Mouse (Mus musculus): ENCODE results near the gene Ano6. TPM values are rescaled to one million over a fixed set of nuclear protein-coding genes. Genes with fewer than 3 reads are reported as not detected.

Gene Ano6
- polyA plus RNA-seq, 1 experiment from 2014 or later = 66.2 TPM

- no peak for ATAC-seq (replicated peaks; ENCODE audit: low FRiP score, low TSS enrichment, low read depth)
- no peaks in the 10 kb centered on the region; the same call in 1 of the 2 replicates for H3K9me3 ChIP-seq (ENCODE audit: control insufficient read depth, low read length)
Measured at GRCm38 (mm10) chr15:95888556-95888955, 97.9 kb downstream of the Ano6 start.

GRCm38 (mm10) chr15:95890368-95890767 lies 99.7 kb downstream of the Ano6 start:
- Histone ChIP-seq H3K27me3 (replicated peaks; ENCODE audit: control insufficient read depth, insufficient read depth, low read length) (no peaks in the 10 kb centered on the region), H3K4me3 (ENCODE audit: low read depth, low read length) (no peak overlapping the region), H3K4me2 (ENCODE audit: low read length) (no peak overlapping the region), H3K36me3 (ENCODE audit: control insufficient read depth, insufficient read depth, low read length) (0 out of 2 replicates have a peak, but pooled peaks cover 10% of the 10 kb centered on the region), H3K9me3 (ENCODE audit: control insufficient read depth, low read length) (no peaks in the 10 kb centered on the region; the same call in 1 of the 2 replicates), H3K27ac (ENCODE audit: low read depth) (no peak overlapping the region), H3K9ac (ENCODE audit: low read length) (no peak overlapping the region), H3K4me1 (replicated peaks; ENCODE audit: control insufficient read depth, insufficient read depth, low read length) (peaks cover 26% of the 10 kb centered on the region)
- ATAC-seq (replicated peaks; ENCODE audit: low FRiP score, low TSS enrichment, low read depth) (no peak), DNase-seq (ENCODE audit: low spot score) (no peak)
- 87% methylated on average over 5 of the region's 5 CpGs for WGBS

More at GRCm38 (mm10) chr15:95888556-95888955, 97.9 kb downstream of the Ano6 start:
- no peak overlapping the region for H3K4me2 ChIP-seq (ENCODE audit: low read length)
- no peak overlapping the region for H3K4me3 ChIP-seq (ENCODE audit: low read depth, low read length)
- DNase-seq (ENCODE audit: low spot score) = no peak
- H3K27ac ChIP-seq (ENCODE audit: low read depth) = no peak overlapping the region
- WGBS = 84% methylated on average over 5 of the region's 5 CpGs
- H3K9ac ChIP-seq (ENCODE audit: low read length) = no peak overlapping the region
- no peaks in the 10 kb centered on the region for H3K36me3 ChIP-seq (ENCODE audit: control insufficient read depth, insufficient read depth, low read length)
- H3K27me3 ChIP-seq (replicated peaks; ENCODE audit: control insufficient read depth, insufficient read depth, low read length) = no peaks in the 10 kb centered on the region
- H3K4me1 ChIP-seq (replicated peaks; ENCODE audit: control insufficient read depth, insufficient read depth, low read length) = peaks cover 31% of the 10 kb centered on the region

GRCm38 (mm10) chr15:95892171-95892570 lies 101.5 kb downstream of the Ano6 start:
- Histone ChIP-seq H3K9me3 (ENCODE audit: control insufficient read depth, low read length) (no peaks in the 10 kb centered on the region; the same call in 1 of the 2 replicates), H3K4me2 (ENCODE audit: low read length) (no peak overlapping the region), H3K36me3 (ENCODE audit: control insufficient read depth, insufficient read depth, low read length) (peaks cover 16% of the 10 kb centered on the region; the same call in 1 of the 2 replicates), H3K4me1 (replicated peaks; ENCODE audit: control insufficient read depth, insufficient read depth, low read length) (peaks cover 10% of the 10 kb centered on the region), H3K27me3 (replicated peaks; ENCODE audit: control insufficient read depth, insufficient read depth, low read length) (no peaks in the 10 kb centered on the region), H3K27ac (ENCODE audit: low read depth) (no peak overlapping the region), H3K4me3 (ENCODE audit: low read depth, low read length) (no peak overlapping the region), H3K9ac (ENCODE audit: low read length) (no peak overlapping the region)
- no peak for DNase-seq (ENCODE audit: low spot score)
- no peak for ATAC-seq (replicated peaks; ENCODE audit: low FRiP score, low TSS enrichment, low read depth)
- WGBS = 79% methylated on average over 4 of the region's 4 CpGs

DNA sequence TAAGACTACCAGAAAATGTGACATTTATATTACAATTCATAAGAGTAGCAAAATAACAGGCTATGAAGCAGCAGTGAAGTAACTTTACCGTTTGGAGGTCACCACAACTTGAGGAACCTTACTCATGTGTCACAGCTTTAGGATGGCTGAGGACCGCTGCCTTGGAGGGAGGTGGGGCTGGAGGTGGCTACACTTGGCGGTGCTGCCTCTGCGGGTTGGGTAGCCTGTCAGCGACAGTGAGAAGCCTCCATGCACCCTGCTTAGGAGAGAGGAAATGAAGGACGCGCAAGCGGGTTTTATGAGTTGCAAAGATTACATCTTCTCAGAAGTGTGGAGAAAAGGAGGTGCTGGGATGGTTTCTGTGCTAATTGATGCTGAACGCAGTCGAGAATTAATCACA lies 102.3 kb downstream of the Ano6 start:
- Histone ChIP-seq H3K9me3 (ENCODE audit: control insufficient read depth, low read length) (no peaks in the 10 kb centered on the region; the same call in 1 of the 2 replicates), H3K9ac (ENCODE audit: low read length) (no peak overlapping the region), H3K4me2 (ENCODE audit: low read length) (no peak overlapping the region), H3K4me1 (replicated peaks; ENCODE audit: control insufficient read depth, insufficient read depth, low read length) (peaks cover 4% of the 10 kb centered on the region; the same call in 1 of the 2 replicates), H3K27ac (ENCODE audit: low read depth) (no peak overlapping the region), H3K36me3 (ENCODE audit: control insufficient read depth, insufficient read depth, low read length) (peaks cover 16% of the 10 kb centered on the region; the same call in 1 of the 2 replicates), H3K27me3 (replicated peaks; ENCODE audit: control insufficient read depth, insufficient read depth, low read length) (no peaks in the 10 kb centered on the region), H3K4me3 (ENCODE audit: low read depth, low read length) (no peak overlapping the region)
- WGBS = 63% methylated on average over 10 of the region's 10 CpGs
- ATAC-seq (replicated peaks; ENCODE audit: low FRiP score, low TSS enrichment, low read depth) (no peak), DNase-seq (ENCODE audit: low spot score) (no peak)

DNA sequence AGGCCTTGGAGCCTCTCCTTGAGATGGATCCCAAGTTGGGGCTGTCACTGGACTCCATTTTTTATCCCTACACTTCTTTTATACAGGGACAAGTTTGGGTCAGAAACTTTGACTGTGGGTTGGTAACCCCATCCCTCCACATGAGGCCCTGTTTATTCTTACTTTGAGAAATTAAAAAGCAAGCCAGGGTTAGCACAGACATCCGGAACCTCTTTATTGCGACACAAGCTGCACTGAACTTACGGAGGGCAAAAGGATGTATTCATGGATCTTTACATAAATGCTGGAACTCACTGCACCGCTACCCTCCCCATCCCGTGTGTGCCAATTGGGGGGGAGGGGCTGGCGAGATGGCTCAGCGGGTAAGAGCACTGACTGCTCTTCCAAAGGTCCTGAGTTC lies 105.1 kb downstream of the Ano6 start:
- H3K4me2 ChIP-seq (ENCODE audit: low read length) = no peak overlapping the region
- H3K4me1 ChIP-seq (replicated peaks; ENCODE audit: control insufficient read depth, insufficient read depth, low read length) = no peaks in the 10 kb centered on the region
- no peaks in the 10 kb centered on the region for H3K9me3 ChIP-seq (ENCODE audit: control insufficient read depth, low read length)
- no peak overlapping the region for H3K27ac ChIP-seq (ENCODE audit: low read depth)
- no peak overlapping the region for H3K9ac ChIP-seq (ENCODE audit: low read length)
- no peak for ATAC-seq (replicated peaks; ENCODE audit: low FRiP score, low TSS enrichment, low read depth)
- no peak for DNase-seq (ENCODE audit: low spot score)
- H3K36me3 ChIP-seq (ENCODE audit: control insufficient read depth, insufficient read depth, low read length) = peaks cover 16% of the 10 kb centered on the region; the same call in 1 of the 2 replicates
- no peaks in the 10 kb centered on the region for H3K27me3 ChIP-seq (replicated peaks; ENCODE audit: control insufficient read depth, insufficient read depth, low read length)
- WGBS = 92% methylated on average over 7 of the region's 7 CpGs
- no peak overlapping the region for H3K4me3 ChIP-seq (ENCODE audit: low read depth, low read length)

DNA sequence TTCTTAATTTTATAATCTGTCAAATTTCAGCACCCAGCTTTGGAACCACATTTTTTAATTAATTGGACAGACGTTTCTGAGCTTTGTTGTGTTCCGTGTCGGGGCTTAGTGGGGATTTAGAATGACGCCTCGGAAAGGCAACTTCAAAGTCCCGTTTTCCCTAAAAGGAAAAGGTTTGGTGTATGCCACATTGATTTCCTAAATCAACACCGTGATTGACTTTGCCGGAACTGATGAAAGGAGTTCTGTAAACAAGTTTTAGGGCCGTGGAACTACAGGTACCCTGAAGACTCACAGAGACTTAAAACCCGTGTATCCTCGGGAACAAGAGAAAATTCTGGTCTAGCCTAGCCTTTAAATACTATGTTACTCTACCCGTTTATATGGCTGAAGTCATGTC lies 107.0 kb downstream of the Ano6 start:
- WGBS = 71% methylated on average over 12 of the region's 12 CpGs
- H3K4me1 ChIP-seq (replicated peaks; ENCODE audit: control insufficient read depth, insufficient read depth, low read length) = no peaks in the 10 kb centered on the region

DNA sequence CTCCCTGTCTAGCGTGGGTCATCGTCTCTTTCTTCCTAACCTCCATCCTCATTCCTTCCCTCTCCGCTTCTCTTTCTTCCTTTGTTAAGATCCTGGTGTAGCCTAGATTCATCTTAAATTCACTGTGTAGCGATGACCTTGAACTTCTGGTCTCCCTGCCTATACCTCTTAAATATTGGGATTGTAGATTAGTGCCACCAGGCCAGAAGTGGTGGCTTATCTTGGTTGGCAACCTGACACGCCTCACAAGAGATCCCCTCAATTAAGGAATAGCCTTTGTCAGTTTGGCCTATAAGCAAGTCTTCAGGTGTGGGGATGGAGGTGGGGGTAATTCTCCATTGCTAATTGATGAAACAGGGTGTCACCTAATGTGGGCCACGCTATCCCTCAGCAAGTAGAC lies 107.8 kb downstream of the Ano6 start:
- no peak overlapping the region for H3K27ac ChIP-seq (ENCODE audit: low read depth)
- no peak overlapping the region for H3K9ac ChIP-seq (ENCODE audit: low read length)
- peaks cover 16% of the 10 kb centered on the region; the same call in 1 of the 2 replicates for H3K36me3 ChIP-seq (ENCODE audit: control insufficient read depth, insufficient read depth, low read length)
- H3K4me2 ChIP-seq (ENCODE audit: low read length) = no peak overlapping the region
- ATAC-seq (replicated peaks; ENCODE audit: low FRiP score, low TSS enrichment, low read depth) (no peak), DNase-seq (ENCODE audit: low spot score) (no peak)
- no peaks in the 10 kb centered on the region for H3K4me1 ChIP-seq (replicated peaks; ENCODE audit: control insufficient read depth, insufficient read depth, low read length)
- no peak overlapping the region for H3K4me3 ChIP-seq (ENCODE audit: low read depth, low read length)
- H3K9me3 ChIP-seq (ENCODE audit: control insufficient read depth, low read length) = no peaks in the 10 kb centered on the region
- 95% methylated on average over 6 of the region's 6 CpGs for WGBS
- no peaks in the 10 kb centered on the region for H3K27me3 ChIP-seq (replicated peaks; ENCODE audit: control insufficient read depth, insufficient read depth, low read length)

More for the DNA sequence above, 107.0 kb downstream of the Ano6 start:
- H3K27me3 ChIP-seq (replicated peaks; ENCODE audit: control insufficient read depth, insufficient read depth, low read length) = no peaks in the 10 kb centered on the region
- no peak overlapping the region for H3K27ac ChIP-seq (ENCODE audit: low read depth)
- no peaks in the 10 kb centered on the region for H3K9me3 ChIP-seq (ENCODE audit: control insufficient read depth, low read length)
- no peak for ATAC-seq (replicated peaks; ENCODE audit: low FRiP score, low TSS enrichment, low read depth)
- DNase-seq (ENCODE audit: low spot score) = no peak
- no peak overlapping the region for H3K4me3 ChIP-seq (ENCODE audit: low read depth, low read length)
- peaks cover 16% of the 10 kb centered on the region; the same call in 1 of the 2 replicates for H3K36me3 ChIP-seq (ENCODE audit: control insufficient read depth, insufficient read depth, low read length)
- H3K9ac ChIP-seq (ENCODE audit: low read length) = no peak overlapping the region
- no peak overlapping the region for H3K4me2 ChIP-seq (ENCODE audit: low read length)

GRCm38 (mm10) chr15:95902396-95902795 lies 111.8 kb downstream of the Ano6 start:
- H3K4me2 ChIP-seq (ENCODE audit: low read length) = no peak overlapping the region
- ATAC-seq (replicated peaks; ENCODE audit: low FRiP score, low TSS enrichment, low read depth) (no peak), DNase-seq (ENCODE audit: low spot score) (no peak)
- H3K4me3 ChIP-seq (ENCODE audit: low read depth, low read length) = no peak overlapping the region
- no peak overlapping the region for H3K27ac ChIP-seq (ENCODE audit: low read depth)
- H3K36me3 ChIP-seq (ENCODE audit: control insufficient read depth, insufficient read depth, low read length) = no peaks in the 10 kb centered on the region
- 78% methylated on average over 5 of the region's 5 CpGs for WGBS
- H3K9ac ChIP-seq (ENCODE audit: low read length) = no peak overlapping the region
- H3K27me3 ChIP-seq (replicated peaks; ENCODE audit: control insufficient read depth, insufficient read depth, low read length) = no peaks in the 10 kb centered on the region
- no peaks in the 10 kb centered on the region for H3K9me3 ChIP-seq (ENCODE audit: control insufficient read depth, low read length)
- H3K4me1 ChIP-seq (replicated peaks; ENCODE audit: control insufficient read depth, insufficient read depth, low read length) = peaks cover 15% of the 10 kb centered on the region

DNA sequence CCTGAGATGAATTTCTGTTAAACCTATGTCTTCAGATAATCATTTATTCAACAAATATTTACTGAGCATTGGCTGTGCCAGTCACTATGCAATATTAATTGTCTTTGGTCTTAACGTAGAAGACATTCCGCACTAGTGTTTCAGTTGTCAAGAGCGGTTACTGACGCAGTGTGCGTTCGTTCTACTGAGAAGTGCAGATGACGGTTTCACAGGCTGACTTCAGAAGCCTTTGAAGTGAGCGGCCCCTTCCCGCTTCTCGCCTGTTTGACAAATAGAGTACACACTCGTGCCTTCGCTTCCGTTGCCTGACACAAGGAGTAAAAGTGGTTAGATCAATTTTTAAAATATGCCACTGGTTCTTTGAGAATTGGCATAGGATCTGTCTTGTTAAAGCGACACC lies 113.6 kb downstream of the Ano6 start:
- H3K4me1 ChIP-seq (replicated peaks; ENCODE audit: control insufficient read depth, insufficient read depth, low read length) = peaks cover 15% of the 10 kb centered on the region
- 48% methylated on average over 14 of the region's 14 CpGs for WGBS
- no peak for DNase-seq (ENCODE audit: low spot score)
- H3K4me3 ChIP-seq (ENCODE audit: low read depth, low read length) = no peak overlapping the region
- H3K9me3 ChIP-seq (ENCODE audit: control insufficient read depth, low read length) = no peaks in the 10 kb centered on the region
- H3K36me3 ChIP-seq (ENCODE audit: control insufficient read depth, insufficient read depth, low read length) = no peaks in the 10 kb centered on the region
- no peak for ATAC-seq (replicated peaks; ENCODE audit: low FRiP score, low TSS enrichment, low read depth)
- no peak overlapping the region for H3K4me2 ChIP-seq (ENCODE audit: low read length)
- H3K27me3 ChIP-seq (replicated peaks; ENCODE audit: control insufficient read depth, insufficient read depth, low read length) = no peaks in the 10 kb centered on the region
- H3K9ac ChIP-seq (ENCODE audit: low read length) = no peak overlapping the region
- H3K27ac ChIP-seq (ENCODE audit: low read depth) = no peak overlapping the region
